Mouse (Mus musculus) embryonic facial prominence, embryonic 14.5 days (tissue): ENCODE data around the gene Keg1. TPM values are rescaled to one million over a fixed set of nuclear protein-coding genes. Genes with fewer than 3 reads are reported as not detected.
"Not testable (repeated sequence)": the region's sequence is repeated elsewhere in the genome, so short reads cannot be mapped to it uniquely, and the experiment has no call there.

Experiments
- ATAC-seq: fragments of 200-750 bp; cut with Nextera tagmentation; 2 replicates; pipeline ENCODE4 v1.8.0; 2017; ENCODE audit warnings: low read depth, moderate number of reproducible peaks, moderate TSS enrichment
- DNase-seq: peaks from one replicate; pipeline ENCODE4 v3.0.0-alpha.2; 2015; ENCODE audit warnings: low spot score
- H3K27ac ChIP-seq: fragments of 300-500 bp; sonication (generic); replicated peaks from 2 replicates; pipeline ENCODE4 v1.5.1; 2014; ENCODE audit warnings: low read depth, mild to moderate bottlenecking, low read length, moderate library complexity
- H3K27me3 ChIP-seq: fragments of 300-500 bp; sonication (generic); replicated peaks from 2 replicates; pipeline ENCODE4 v1.6.1; 2014; ENCODE audit warnings: low read length; ENCODE audit not compliant: control insufficient read depth, insufficient read depth
- H3K36me3 ChIP-seq: fragments of 300-500 bp; sonication (generic); 2 replicates; pipeline ENCODE4 v1.6.1; 2014; ENCODE audit warnings: low read length, mixed read lengths; ENCODE audit not compliant: control insufficient read depth, insufficient read depth
- H3K4me1 ChIP-seq: fragments of 300-500 bp; sonication (generic); 2 replicates; pipeline ENCODE4 v1.6.1; 2014; ENCODE audit warnings: antibody characterized with exemption, low read length; ENCODE audit not compliant: control insufficient read depth, insufficient read depth
- H3K4me2 ChIP-seq: fragments of 300-500 bp; sonication (generic); 2 replicates; pipeline ENCODE4 v1.6.1; 2014; ENCODE audit warnings: low read depth, mild to moderate bottlenecking, low read length, moderate library complexity, mixed read lengths
- H3K4me3 ChIP-seq: fragments of 300-500 bp; sonication (generic); 2 replicates; pipeline ENCODE4 v1.5.1; 2014; ENCODE audit warnings: low read depth, mild to moderate bottlenecking, low read length
- H3K9ac ChIP-seq: fragments of 300-500 bp; sonication (generic); 2 replicates; pipeline ENCODE4 v1.6.1; 2014; ENCODE audit warnings: low read depth, mild to moderate bottlenecking, low read length, moderate library complexity, mixed read lengths
- H3K9me3 ChIP-seq: fragments of 300-500 bp; sonication (generic); 2 replicates; pipeline ENCODE4 v1.6.1; 2016; ENCODE audit warnings: low read length; ENCODE audit not compliant: control insufficient read depth
- WGBS: fragments of 180-500 bp; shearing (Covaris S2); extraction: QIAGEN DNeasy Blood & Tissue Kit; methylation state at CpG from one replicate; pipeline ENCODE4 v1.1.7; 2014; 5-methylcytosine and 5-hydroxymethylcytosine counted together
- polyA plus RNA-seq: library from polyadenylated mRNA; unstranded; fragments of >200 nt; fragmentation: Nextera tagmentation; extraction: Ambion mirVana; gene quantifications from 2 replicates; pipeline ENCODE4 v1.2.1, GENCODE M21; 2014

The Keg1 gene
- not detected in 2 replicates for polyA plus RNA-seq

- Histone ChIP-seq H3K4me2 (no peak within 1 kb of the TSS), H3K9me3 (no peaks in the 10 kb centered on the region), H3K27ac (no peak within 1 kb of the TSS), H3K36me3 (no peaks in the 10 kb centered on the region), H3K4me1 (no peaks in the 10 kb centered on the region), H3K9ac (no peak within 1 kb of the TSS), H3K4me3 (no peak within 1 kb of the TSS), H3K27me3 (no peaks in the 10 kb centered on the region)
- WGBS = 84% methylated on average over 3 of the region's 3 CpGs
- ATAC-seq (no peak), DNase-seq (no peak)
These were observed at the start of gene Keg1 for GRCm38 (mm10) chr19:12695590-12695989. Gene Keg1 (plus strand): TSS chr19:12695786.

GRCm38 (mm10) chr19:12649511-12649910, 46.1 kb upstream of the Keg1 start:
- Histone ChIP-seq H3K4me3 (no peak overlapping the region), H3K27ac (no peak overlapping the region), H3K9me3 (no peaks in the 10 kb centered on the region), H3K4me1 (no peaks in the 10 kb centered on the region), H3K36me3 (no peaks in the 10 kb centered on the region), H3K27me3 (no peaks in the 10 kb centered on the region), H3K4me2 (no peak overlapping the region), H3K9ac (no peak overlapping the region)
- DNase-seq (no peak), ATAC-seq (no peak)

- WGBS = 86% methylated on average over 1 of the region's 1 CpGs
These were observed 29.4 kb upstream of the Keg1 start for GRCm38 (mm10) chr19:12666156-12666555.

GRCm38 (mm10) chr19:12668601-12669000, 27.0 kb upstream of the Keg1 start:
- not testable (repeated sequence) for H3K27ac ChIP-seq, H3K4me2 ChIP-seq
- WGBS = 96% methylated on average over 3 of the region's 3 CpGs

More at GRCm38 (mm10) chr19:12666156-12666555, 29.4 kb upstream of the Keg1 start:
- H3K9me3 ChIP-seq = 0 out of 2 replicates have a peak, but pooled peaks cover 5% of the 10 kb centered on the region
- no peak overlapping the region for H3K9ac ChIP-seq
- DNase-seq (no peak), ATAC-seq (no peak)
- H3K4me1 ChIP-seq = no peaks in the 10 kb centered on the region
- no peaks in the 10 kb centered on the region for H3K27me3 ChIP-seq
- H3K4me2 ChIP-seq = no peak overlapping the region
- H3K27ac ChIP-seq = no peak overlapping the region
- no peak overlapping the region for H3K4me3 ChIP-seq
- H3K36me3 ChIP-seq = no peaks in the 10 kb centered on the region

GRCm38 (mm10) chr19:12670139-12670538, 25.4 kb upstream of the Keg1 start, which contains the start of gene Olfr1442:
Gene Olfr1442 (plus strand): TSS chr19:12670439.
- Histone ChIP-seq H3K27me3 (no peaks in the 10 kb centered on the region), H3K4me2 (no peak within 1 kb of the TSS), H3K9ac (no peak within 1 kb of the TSS), H3K36me3 (no peaks in the 10 kb centered on the region), H3K4me1 (no peaks in the 10 kb centered on the region), H3K4me3 (no peak within 1 kb of the TSS), H3K9me3 (no peaks in the 10 kb centered on the region), H3K27ac (no peak within 1 kb of the TSS)
- ATAC-seq (no peak), DNase-seq (no peak)

More at GRCm38 (mm10) chr19:12668601-12669000, 27.0 kb upstream of the Keg1 start:
- not testable (repeated sequence) for H3K4me3 ChIP-seq, ATAC-seq, H3K36me3 ChIP-seq, H3K9me3 ChIP-seq, H3K4me1 ChIP-seq, DNase-seq, H3K27me3 ChIP-seq, H3K9ac ChIP-seq

- DNase-seq = no peak
- no peak overlapping the region for H3K9ac ChIP-seq
- no peak overlapping the region for H3K4me3 ChIP-seq
- 87% methylated on average over 4 of the region's 4 CpGs for WGBS
- no peak overlapping the region for H3K4me2 ChIP-seq
- no peaks in the 10 kb centered on the region for H3K36me3 ChIP-seq
- no peaks in the 10 kb centered on the region for H3K9me3 ChIP-seq
- no peaks in the 10 kb centered on the region for H3K27me3 ChIP-seq
- no peak overlapping the region for H3K27ac ChIP-seq
- H3K4me1 ChIP-seq = no peaks in the 10 kb centered on the region
- ATAC-seq = no peak
These were observed 24.5 kb upstream of the Keg1 start for GRCm38 (mm10) chr19:12671051-12671450.

- ATAC-seq (no peak), DNase-seq (no peak)
- Histone ChIP-seq H3K36me3 (no peaks in the 10 kb centered on the region), H3K27me3 (no peaks in the 10 kb centered on the region), H3K4me3 (no peak within 1 kb of the TSS), H3K9ac (no peak within 1 kb of the TSS), H3K27ac (no peak within 1 kb of the TSS), H3K9me3 (no peaks in the 10 kb centered on the region), H3K4me2 (no peak within 1 kb of the TSS), H3K4me1 (no peaks in the 10 kb centered on the region)
- whole genome bisulfite sequencing = 67% methylated on average over 3 of the region's 3 CpGs
These were observed 17.8 kb upstream of the Keg1 start, which contains the start of gene Olfr1443 for GRCm38 (mm10) chr19:12677812-12678211. Gene Olfr1443 (plus strand): TSS chr19:12678112.

GRCm38 (mm10) chr19:12684638-12685037, 10.9 kb upstream of the Keg1 start:
- H3K4me3 ChIP-seq = no peak overlapping the region
- no peak overlapping the region for H3K9ac ChIP-seq
- DNase-seq (no peak), ATAC-seq (no peak)
- H3K36me3 ChIP-seq = no peaks in the 10 kb centered on the region
- no peak overlapping the region for H3K27ac ChIP-seq
- H3K4me1 ChIP-seq = no peaks in the 10 kb centered on the region
- H3K27me3 ChIP-seq = no peaks in the 10 kb centered on the region
- no peaks in the 10 kb centered on the region for H3K9me3 ChIP-seq
- H3K4me2 ChIP-seq = no peak overlapping the region

GRCm38 (mm10) chr19:12685231-12685630, 10.4 kb upstream of the Keg1 start:
- Histone ChIP-seq H3K4me1 (no peaks in the 10 kb centered on the region), H3K27me3 (no peaks in the 10 kb centered on the region), H3K27ac (no peak overlapping the region), H3K4me3 (no peak overlapping the region), H3K9ac (no peak overlapping the region), H3K4me2 (no peak overlapping the region), H3K9me3 (no peaks in the 10 kb centered on the region), H3K36me3 (no peaks in the 10 kb centered on the region)
- DNase-seq (no peak), ATAC-seq (no peak)
